In the genomic region with DNA sequence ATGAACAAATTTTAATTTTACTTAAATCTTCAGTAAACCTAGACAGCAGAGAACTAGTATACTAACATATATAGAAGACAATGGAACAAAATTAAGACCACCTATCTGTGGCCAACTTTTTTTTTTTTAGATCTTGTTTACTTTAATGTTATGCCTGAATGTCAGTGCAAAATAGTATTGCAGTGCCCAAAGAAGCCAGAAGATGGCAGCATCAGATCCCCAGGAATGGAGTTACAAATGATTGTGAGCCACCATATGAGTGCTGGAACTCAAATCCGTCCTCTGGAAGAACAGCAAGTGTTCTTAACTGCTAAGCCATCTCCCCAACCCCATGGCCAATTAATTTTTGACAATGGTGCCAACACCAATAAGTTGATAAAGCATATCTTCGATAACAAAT, we compare ENCODE assay signal across 8 mouse cellular contexts. TPM values are rescaled to one million over a fixed set of nuclear protein-coding genes. Genes with fewer than 3 reads are reported as not detected.
A peak's percentile ranks its signal among the peaks of the same experiment; 100 is the strongest.
DNase-seq lines count a peak whose midpoint lies in the region; ATAC-seq and TF ChIP-seq lines count a peak whose summit lies in the region.

No protein-coding gene starts in this region.

- no peaks in the 10 kb centered on the region for H3K79me2 ChIP-seq in MEL (ENCODE audit: control insufficient read depth, insufficient read depth, low read length, poor library complexity)

- TF ChIP-seq RAD21 in MEL (IDR thresholded peaks at IDR 0.05; ENCODE audit: low read depth, low read length), result peak; percentile 85

- no peak overlapping the region for H3K4me2 ChIP-seq in hindbrain, embryonic 14.5 days (replicated peaks)
- no peak overlapping the region for H3K4me2 ChIP-seq in hindbrain, embryonic 13.5 days

- H3K4me3 ChIP-seq in hindbrain, embryonic 14.5 days (replicated peaks; ENCODE audit: low read length), result no peak overlapping the region
- no peak overlapping the region for H3K4me3 ChIP-seq in hindbrain, embryonic 13.5 days
- H3K4me3 ChIP-seq in MEL (ENCODE audit: control insufficient read depth in 1 of 2, insufficient read depth in 1 of 2, low read depth in 2 of 2, low read length in 2 of 2), result no peak overlapping the region

- no peak for TF ChIP-seq POLR2A in MEL (IDR thresholded peaks at IDR 0.05; ENCODE audit: control insufficient read depth in 1 of 2, insufficient read depth in 1 of 2, low read depth in 1 of 2, low read length in 2 of 2, poor library complexity in 1 of 2)

- no peaks in the 10 kb centered on the region for H3K36me3 ChIP-seq in hindbrain, embryonic 14.5 days (replicated peaks; ENCODE audit: control insufficient read depth, insufficient read depth)
- H3K36me3 ChIP-seq in hindbrain, embryonic 13.5 days, result no peaks in the 10 kb centered on the region
- peaks cover 0 to 5% of the 10 kb centered on the region in 2 experiments; a peak in 2 of 4 replicates for H3K36me3 ChIP-seq in MEL (ENCODE audit: control insufficient read depth in 1 of 2, insufficient read depth in 2 of 2, low read length in 2 of 2)

- H3K27me3 ChIP-seq in hindbrain, embryonic 14.5 days (ENCODE audit: control insufficient read depth, insufficient read depth, low read length), result no peaks in the 10 kb centered on the region; the same call in 1 of the 2 replicates
- H3K27me3 ChIP-seq in hindbrain, embryonic 13.5 days, result no peaks in the 10 kb centered on the region
- H3K27me3 ChIP-seq in MEL (ENCODE audit: control insufficient read depth in 1 of 2, insufficient read depth in 2 of 2, low read length in 2 of 2), result no peaks in the 10 kb centered on the region

- no peak for ATAC-seq in hindbrain, embryonic 14.5 days (ENCODE audit: low FRiP score)
- ATAC-seq in hindbrain, embryonic 13.5 days (ENCODE audit: low FRiP score), result no peak
- ATAC-seq in neutrophil, adult 5-6 weeks (ENCODE audit: extremely low read depth, insufficient number of reproducible peaks, low FRiP score, poor library complexity, severe bottlenecking), result 0 out of 2 replicates have a peak, but pooled peaks have one; percentile 30
- no peak for ATAC-seq in activated CD4-positive, CD25-positive, alpha-beta regulatory T cell, adult 4 months

- WGBS in hindbrain, embryonic 14.5 days, result 36% methylated on average over 2 of the region's 2 CpGs
- WGBS in hindbrain, embryonic 13.5 days, result 47% methylated on average over 2 of the region's 2 CpGs

- no peak for TF ChIP-seq EP300 in MEL (IDR thresholded peaks at IDR 0.05; ENCODE audit: low read depth in 1 of 2, low read length in 2 of 2)

- H3K9me3 ChIP-seq in hindbrain, embryonic 14.5 days (ENCODE audit: control insufficient read depth, low read length), result no peaks in the 10 kb centered on the region
- no peaks in the 10 kb centered on the region for H3K9me3 ChIP-seq in hindbrain, embryonic 13.5 days
- no peaks in the 10 kb centered on the region for H3K9me3 ChIP-seq in MEL (replicated peaks; ENCODE audit: insufficient read depth, low read length)

- peak; percentile 26 for DNase-seq in hindbrain, embryonic 14.5 days (ENCODE audit: low spot score)
- DNase-seq in 3T3-L1 (ENCODE audit: low read depth, low spot score) (peak; percentile 76), MEL (ENCODE audit: low read depth, low spot score) (peak; percentile 84)
- DNase-seq in cerebellum, postnatal 36 days, result peak; percentile 15 to 50
- DNase-seq in kidney, postnatal 10 days, result peak; percentile 48

- no peak overlapping the region for H3K9ac ChIP-seq in hindbrain, embryonic 14.5 days
- H3K9ac ChIP-seq in hindbrain, embryonic 13.5 days, result no peak overlapping the region
- no peak overlapping the region for H3K9ac ChIP-seq in MEL (ENCODE audit: control insufficient read depth, low read depth, low read length, poor library complexity, severe bottlenecking)

- no peaks in the 10 kb centered on the region for H3K4me1 ChIP-seq in hindbrain, embryonic 14.5 days (replicated peaks; ENCODE audit: control insufficient read depth, insufficient read depth, low read length)
- H3K4me1 ChIP-seq in hindbrain, embryonic 13.5 days (replicated peaks), result no peaks in the 10 kb centered on the region
- H3K4me1 ChIP-seq in MEL (ENCODE audit: control insufficient read depth in 1 of 2, insufficient read depth in 2 of 2, low read length in 2 of 2), result peaks cover 0 to 3% of the 10 kb centered on the region in 2 experiments; a peak in 3 of 4 replicates

- TF ChIP-seq CTCF in MEL (IDR thresholded peaks at IDR 0.05 in 2 of 3, conservative IDR thresholded peaks at IDR 0.05 in 1 of 3; ENCODE audit: control insufficient read depth in 1 of 3, insufficient read depth in 1 of 3, low read depth in 2 of 3, low read length in 3 of 3, poor library complexity in 1 of 3, severe bottlenecking in 1 of 3), result peak; percentile 57 to 92 (median 89)

- H3K27ac ChIP-seq in hindbrain, embryonic 14.5 days, result no peak overlapping the region
- H3K27ac ChIP-seq in hindbrain, embryonic 13.5 days, result no peak overlapping the region
- H3K27ac ChIP-seq in MEL (ENCODE audit: control insufficient read depth, low read depth, low read length), result no peak overlapping the region

TF ChIP-seq in MEL, 35 proteins besides CTCF, POLR2A, EP300 and RAD21:
- TF ChIP-seq SIN3A (IDR thresholded peaks at IDR 0.05; ENCODE audit: low read length) (no peak), POLR2AphosphoS2 (IDR thresholded peaks at IDR 0.05; ENCODE audit: low read length) (no peak), MXI1 (IDR thresholded peaks at IDR 0.05; ENCODE audit: low read depth, low read length) (0 out of 2 replicates have a peak, but pooled peaks have one; percentile 28), JUND (IDR thresholded peaks at IDR 0.05; ENCODE audit: low read depth, low read length) (peak; percentile 26; the same call in 1 of the 2 replicates), MAFK (IDR thresholded peaks at IDR 0.05; ENCODE audit: borderline replicate concordance, low read depth, low read length) (no peak), E2F4 (IDR thresholded peaks at IDR 0.05; ENCODE audit: borderline replicate concordance, low read depth, low read length) (no peak), CHD2 (IDR thresholded peaks at IDR 0.05; ENCODE audit: low read length) (no peak), POLR2AphosphoS5 (IDR thresholded peaks at IDR 0.05; ENCODE audit: borderline replicate concordance, low read depth, low read length) (no peak), UBTF (IDR thresholded peaks at IDR 0.05; ENCODE audit: borderline replicate concordance, insufficient read depth, low read depth, low read length) (no peak), CHD1 (IDR thresholded peaks at IDR 0.05; ENCODE audit: low read depth, low read length) (no peak), BHLHE40 (IDR thresholded peaks at IDR 0.05; ENCODE audit: borderline replicate concordance, low read depth, low read length) (no peak), MAX (IDR thresholded peaks at IDR 0.05; ENCODE audit: low read length) (no peak), USF1 (IDR thresholded peaks at IDR 0.05; ENCODE audit: low read depth, low read length) (no peak), GABPA (IDR thresholded peaks at IDR 0.05; ENCODE audit: low read depth, low read length) (no peak), TAL1 (IDR thresholded peaks at IDR 0.05; ENCODE audit: low read length) (no peak), HCFC1 (IDR thresholded peaks at IDR 0.05; ENCODE audit: low read depth, low read length) (no peak), ETS1 (IDR thresholded peaks at IDR 0.05; ENCODE audit: low read depth, low read length) (no peak), ELF1 (IDR thresholded peaks at IDR 0.05; ENCODE audit: low read depth, low read length) (no peak), GATA1 (IDR thresholded peaks at IDR 0.05; ENCODE audit: low read depth, low read length) (no peak), TBP (IDR thresholded peaks at IDR 0.05; ENCODE audit: low read depth, low read length) (no peak), RCOR1 (IDR thresholded peaks at IDR 0.05; ENCODE audit: low read depth, low read length) (no peak), USF2 (IDR thresholded peaks at IDR 0.05; ENCODE audit: borderline replicate concordance in 1 of 2, insufficient read depth in 1 of 2, low read depth in 1 of 2, low read length in 2 of 2) (no peak), NRF1 (IDR thresholded peaks at IDR 0.05; ENCODE audit: insufficient read depth, low read depth, low read length, poor library complexity, severe bottlenecking) (no peak), NELFE (IDR thresholded peaks at IDR 0.05; ENCODE audit: low read depth, low read length) (no peak), MEF2A (IDR thresholded peaks at IDR 0.05; ENCODE audit: extremely low read depth, insufficient replicate concordance, low read depth, low read length, poor library complexity, severe bottlenecking) (no peak), ZMIZ1 (IDR thresholded peaks at IDR 0.05; ENCODE audit: low read depth, low read length) (no peak), MAZ (IDR thresholded peaks at IDR 0.05; ENCODE audit: low read depth, low read length) (no peak), ZNF384 (IDR thresholded peaks at IDR 0.05; ENCODE audit: low read depth, low read length) (peak; percentile 83), TCF12 (IDR thresholded peaks at IDR 0.05; ENCODE audit: low read depth, low read length) (no peak), MYC (IDR thresholded peaks at IDR 0.05; ENCODE audit: low read depth, low read length) (0 out of 2 replicates have a peak, but pooled peaks have one; percentile 46), SMC3 (IDR thresholded peaks at IDR 0.05; ENCODE audit: low read depth, low read length) (peak; percentile 88), ZKSCAN1 (IDR thresholded peaks at IDR 0.05; ENCODE audit: low read depth, low read length) (no peak; the same call in 1 of the 2 replicates), KAT2A (conservative IDR thresholded peaks at IDR 0.05; ENCODE audit: low read depth, low read length) (no peak), MYB (IDR thresholded peaks at IDR 0.05; ENCODE audit: low read depth, low read length) (no peak), ZC3H11A (IDR thresholded peaks at IDR 0.05; ENCODE audit: low read depth, low read length) (peak; percentile 77)
TF ChIP-seq in MEL: peak in this region for 6.

RNA-seq across cellular contexts. Expression of gene Rbbp7, which starts 40.6 kb away (rescaled TPM):
- 230 and 235 TPM in 2 replicates for polyA plus RNA-seq in hindbrain, embryonic 14.5 days (2014; fragmentation: Nextera tagmentation; extraction: Ambion mirVana)
- 217 and 218 TPM in 2 replicates for polyA plus RNA-seq in hindbrain, embryonic 13.5 days (2015; fragmentation: Nextera tagmentation; extraction: Ambion mirVana)
- 377 and 416 TPM in 2 replicates for total RNA-seq in MEL (2012; rRNA removed)
- 100 to 1,000 TPM; 217 to 558 TPM for polyA plus RNA-seq in MEL (2012; ENCODE audit: insufficient read depth in 1 of 2, insufficient read length in 2 of 2, low read depth in 1 of 2, low replicate concordance in 2 of 2, missing spikeins in 1 of 2)
- 61.6 and 69.9 TPM in 2 replicates for total RNA-seq in neutrophil, adult 5-6 weeks (2017)
- polyA plus RNA-seq in activated CD4-positive, CD25-positive, alpha-beta regulatory T cell, adult 4 months (2017; shearing (Covaris generic)), result 100 to 1,000 TPM; 173 to 192 TPM

Comparison
In these comparisons a context has a peak if more than half of its experiments do, and no peak if none do; other contexts are left out.
1. DNase-seq: peak in every context shown above with its lines; median percentile 84 in MEL; 76 in 3T3-L1; 48 in kidney, postnatal 10 days; 32 in cerebellum, postnatal 36 days; 26 in hindbrain, embryonic 14.5 days.